Mouse (Mus musculus) midbrain, postnatal 0 days (tissue): Measurements from ENCODE around the gene Pon1. TPM values are rescaled to one million over a fixed set of nuclear protein-coding genes. Genes with fewer than 3 reads are reported as not detected.

Experiments
- ATAC-seq: fragments of 200-750 bp; cut with Nextera tagmentation; 2 replicates; pipeline ENCODE4 v1.8.0; 2017; ENCODE audit warnings: moderate number of reproducible peaks, mild to moderate bottlenecking, moderate TSS enrichment, moderate library complexity; ENCODE audit not compliant: low FRiP score
- DNase-seq: peaks from one replicate; pipeline ENCODE4 v3.0.0-alpha.2; 2015; ENCODE audit warnings: low spot score
- H3K27ac ChIP-seq: fragments of 300-500 bp; sonication (generic); 2 replicates; pipeline ENCODE4 v1.5.1; 2014; ENCODE audit warnings: low read depth, mild to moderate bottlenecking, low read length, mixed read lengths
- H3K27me3 ChIP-seq: fragments of 300-500 bp; sonication (generic); 2 replicates; pipeline ENCODE4 v1.6.1; 2014; ENCODE audit warnings: low read length, control low read depth, mixed read lengths; ENCODE audit not compliant: insufficient read depth
- H3K36me3 ChIP-seq: fragments of 300-500 bp; sonication (generic); 2 replicates; pipeline ENCODE4 v1.6.1; 2014; ENCODE audit warnings: low read length, control low read depth, mixed read lengths; ENCODE audit not compliant: insufficient read depth
- H3K4me1 ChIP-seq: fragments of 300-500 bp; sonication (generic); 2 replicates; pipeline ENCODE4 v1.6.1; 2014; ENCODE audit warnings: mild to moderate bottlenecking, control low read depth, antibody characterized with exemption, low read length, mixed read lengths; ENCODE audit not compliant: insufficient read depth
- H3K4me2 ChIP-seq: fragments of 300-500 bp; sonication (generic); 2 replicates; pipeline ENCODE4 v1.6.1; 2014; ENCODE audit warnings: low read depth, mild to moderate bottlenecking, low read length, mixed read lengths; ENCODE audit not compliant: poor library complexity, severe bottlenecking
- H3K4me3 ChIP-seq: fragments of 300-500 bp; sonication (generic); 2 replicates; pipeline ENCODE4 v1.5.1; 2014; ENCODE audit warnings: low read depth, mild to moderate bottlenecking, low read length, moderate library complexity
- H3K9ac ChIP-seq: fragments of 300-500 bp; sonication (generic); replicated peaks from 2 replicates; pipeline ENCODE4 v1.6.1; 2014; ENCODE audit warnings: mild to moderate bottlenecking, low read length, moderate library complexity, mixed read lengths; ENCODE audit not compliant: poor library complexity, severe bottlenecking
- H3K9me3 ChIP-seq: fragments of 300-500 bp; sonication (generic); 2 replicates; pipeline ENCODE4 v1.6.1; 2016; ENCODE audit warnings: low read length, control low read depth
- CTCF ChIP-seq: IDR thresholded peaks from 2 replicates; pipeline ENCODE4 v1.5.1; 2016; ENCODE audit warnings: antibody characterized with exemption, mild to moderate bottlenecking
- WGBS: fragments of 180-500 bp; shearing (Covaris S2); extraction: QIAGEN DNeasy Blood & Tissue Kit; methylation state at CpG from one replicate; pipeline ENCODE4 v1.1.7; 2014; 5-methylcytosine and 5-hydroxymethylcytosine counted together
- polyA plus RNA-seq: library from polyadenylated mRNA; unstranded; fragments of >200 nt; fragmentation: Nextera tagmentation; extraction: Ambion mirVana; gene quantifications from 2 replicates; pipeline ENCODE4 v1.2.1, GENCODE M21; 2015
- total RNA-seq: library from RNA; depleted of rRNA; stranded (reverse); fragments of >200 nt; gene quantifications from 2 replicates; pipeline ENCODE4 v1.2.3, GENCODE M21; 2014; rRNA removed

Gene Pon1
- total RNA-seq: 1.2 TPM in 1 of 2 replicates, not detected in the other
- not detected in 2 replicates for polyA plus RNA-seq

DNA sequence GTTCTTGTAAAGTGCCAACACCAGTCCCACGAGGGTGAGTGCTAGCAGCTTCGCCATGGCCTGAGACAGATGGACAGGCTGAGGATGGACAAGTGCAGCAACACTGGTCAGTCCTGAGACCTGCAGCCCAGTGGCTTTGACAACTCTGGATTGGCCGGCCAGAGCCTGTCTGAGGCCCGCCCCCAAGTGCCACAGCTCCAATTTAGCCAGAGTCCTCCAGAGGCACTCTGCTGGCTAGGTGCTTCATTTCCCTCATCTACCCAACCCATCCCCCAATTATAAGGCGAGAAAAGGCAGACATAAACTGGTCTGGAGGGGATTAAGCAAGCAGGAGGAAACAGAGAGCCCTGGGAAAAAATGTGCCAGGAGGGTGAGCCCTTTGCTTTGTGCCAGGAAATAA is at the start of gene Pon1:
Gene Pon1, minus strand, starts transcription at position 254 of the 400 bp plus-strand sequence.
- TF ChIP-seq CTCF: no peak
- 44% methylated on average over 5 of the region's 5 CpGs for WGBS
- Histone ChIP-seq H3K4me2 (no peak within 1 kb of the TSS), H3K9ac (no peak within 1 kb of the TSS), H3K9me3 (no peaks in the 10 kb centered on the region), H3K27me3 (no peaks in the 10 kb centered on the region), H3K36me3 (no peaks in the 10 kb centered on the region), H3K4me3 (no peak within 1 kb of the TSS), H3K27ac (no peak within 1 kb of the TSS), H3K4me1 (no peaks in the 10 kb centered on the region)
- ATAC-seq: no peak
- no peak for DNase-seq

DNA sequence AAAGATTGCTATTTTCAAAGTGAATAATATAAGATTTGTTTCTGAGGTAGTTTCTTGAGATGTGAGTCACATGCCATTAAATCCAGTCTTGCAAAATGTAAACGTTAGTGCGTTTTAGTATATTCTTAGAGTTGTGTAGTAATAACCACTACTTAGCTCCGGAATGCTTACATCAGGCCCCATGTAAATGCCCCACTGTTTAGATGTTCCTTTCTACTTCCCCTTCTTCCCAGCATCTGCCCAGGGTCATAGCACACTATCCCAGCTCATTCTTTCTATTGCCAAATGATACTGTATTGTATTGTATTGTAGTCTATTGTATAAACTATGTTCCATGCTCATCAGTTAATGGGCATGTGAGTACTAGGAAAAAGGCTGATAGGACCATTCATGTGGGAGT is 45.1 kb upstream of the Pon1 start:
- ATAC-seq: no peak
- H3K27me3 ChIP-seq: no peaks in the 10 kb centered on the region
- H3K36me3 ChIP-seq: no peaks in the 10 kb centered on the region
- H3K9ac ChIP-seq: no peak overlapping the region
- no peak overlapping the region for H3K4me3 ChIP-seq
- TF ChIP-seq CTCF: no peak
- WGBS: 96% methylated on average over 3 of the region's 3 CpGs
- DNase-seq: no peak
- H3K4me1 ChIP-seq: no peaks in the 10 kb centered on the region
- H3K27ac ChIP-seq: no peak overlapping the region
- no peaks in the 10 kb centered on the region for H3K9me3 ChIP-seq
- H3K4me2 ChIP-seq: no peak overlapping the region

DNA sequence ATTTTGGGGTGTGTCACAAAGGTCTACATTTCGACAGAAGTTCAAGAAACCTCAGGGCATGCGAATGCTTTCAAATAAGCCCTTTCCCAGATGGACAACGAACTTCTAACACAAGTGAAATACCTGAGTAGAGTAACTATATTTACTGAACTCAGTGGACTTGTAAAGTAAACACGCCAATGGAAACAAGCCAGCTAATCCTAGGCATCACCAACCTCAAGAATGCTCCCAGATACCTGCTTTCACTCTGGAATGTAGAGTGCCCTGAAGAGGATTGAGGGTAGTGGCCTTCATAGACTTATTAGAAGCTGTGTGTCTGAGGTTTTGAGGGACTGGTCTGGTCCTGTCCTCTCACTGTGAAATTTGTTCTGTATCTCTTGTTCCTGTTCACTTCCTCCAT is 43.8 kb upstream of the Pon1 start:
- 94% methylated on average over 4 of the region's 4 CpGs for WGBS
- Histone ChIP-seq H3K9ac (no peak overlapping the region), H3K4me3 (no peak overlapping the region), H3K27me3 (no peaks in the 10 kb centered on the region), H3K4me2 (no peak overlapping the region), H3K9me3 (no peaks in the 10 kb centered on the region), H3K27ac (no peak overlapping the region), H3K36me3 (no peaks in the 10 kb centered on the region), H3K4me1 (no peaks in the 10 kb centered on the region)
- ATAC-seq (no peak), DNase-seq (no peak)
- TF ChIP-seq CTCF: no peak

DNA sequence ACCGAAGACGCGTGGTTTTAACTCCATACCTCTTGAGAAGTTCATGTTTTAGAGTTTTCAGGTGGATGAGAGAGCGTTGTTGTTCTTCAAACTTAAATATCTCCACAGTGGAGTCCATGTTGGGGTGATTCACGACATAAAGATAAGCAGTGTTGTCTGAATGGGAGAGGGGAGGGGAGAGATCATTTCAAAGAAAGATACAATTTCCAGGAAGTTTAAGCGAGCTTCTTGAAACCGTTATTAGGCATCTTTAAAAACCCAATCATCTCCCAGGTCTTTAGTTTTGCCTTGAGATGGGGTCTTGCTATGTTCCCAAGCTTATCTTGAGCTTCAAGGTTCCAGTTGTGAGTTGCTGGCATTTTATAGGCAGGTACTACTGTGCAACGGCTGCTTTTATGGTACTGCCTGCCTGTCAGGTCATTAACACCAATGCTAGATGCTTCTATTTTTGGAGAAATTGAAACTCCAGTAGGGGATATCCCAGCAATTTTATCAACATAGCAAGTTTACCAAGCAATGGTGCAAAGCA is 43.2 kb upstream of the Pon1 start:
- no peak for TF ChIP-seq CTCF
- H3K9ac ChIP-seq: no peak overlapping the region
- no peak overlapping the region for H3K27ac ChIP-seq
- H3K4me1 ChIP-seq: no peaks in the 10 kb centered on the region
- H3K27me3 ChIP-seq: no peaks in the 10 kb centered on the region
- DNase-seq (no peak), ATAC-seq (no peak)
- H3K9me3 ChIP-seq: no peaks in the 10 kb centered on the region
- H3K4me2 ChIP-seq: no peak overlapping the region
- WGBS: 73% methylated on average over 8 of the region's 8 CpGs
- H3K4me3 ChIP-seq: no peak overlapping the region
- H3K36me3 ChIP-seq: no peaks in the 10 kb centered on the region

DNA sequence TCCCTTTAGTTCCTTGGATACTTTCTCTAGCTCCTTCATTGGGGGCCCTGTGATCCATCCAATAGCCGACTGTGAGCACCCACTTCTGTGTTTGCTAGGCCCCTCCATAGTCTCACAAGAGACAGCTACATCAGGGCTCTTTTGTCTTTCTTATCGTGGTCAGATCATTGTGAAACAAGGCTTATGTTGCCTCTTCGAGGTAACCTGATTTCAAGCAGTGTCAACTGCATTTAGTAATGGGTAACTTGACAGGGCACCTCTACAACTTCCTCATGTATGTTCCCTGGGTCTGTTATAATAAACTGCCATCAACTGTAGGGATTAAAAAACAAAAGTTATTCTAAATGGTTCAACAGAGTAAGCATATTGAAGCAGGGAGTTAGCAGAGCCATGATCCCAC is 40.8 kb upstream of the Pon1 start:
- Histone ChIP-seq H3K27me3 (no peaks in the 10 kb centered on the region), H3K4me3 (no peak overlapping the region), H3K4me2 (no peak overlapping the region), H3K36me3 (no peaks in the 10 kb centered on the region), H3K9me3 (no peaks in the 10 kb centered on the region), H3K4me1 (no peaks in the 10 kb centered on the region), H3K9ac (no peak overlapping the region), H3K27ac (no peak overlapping the region)
- 51% methylated on average over 3 of the region's 3 CpGs for WGBS
- DNase-seq (no peak), ATAC-seq (no peak)
- TF ChIP-seq CTCF: no peak

DNA sequence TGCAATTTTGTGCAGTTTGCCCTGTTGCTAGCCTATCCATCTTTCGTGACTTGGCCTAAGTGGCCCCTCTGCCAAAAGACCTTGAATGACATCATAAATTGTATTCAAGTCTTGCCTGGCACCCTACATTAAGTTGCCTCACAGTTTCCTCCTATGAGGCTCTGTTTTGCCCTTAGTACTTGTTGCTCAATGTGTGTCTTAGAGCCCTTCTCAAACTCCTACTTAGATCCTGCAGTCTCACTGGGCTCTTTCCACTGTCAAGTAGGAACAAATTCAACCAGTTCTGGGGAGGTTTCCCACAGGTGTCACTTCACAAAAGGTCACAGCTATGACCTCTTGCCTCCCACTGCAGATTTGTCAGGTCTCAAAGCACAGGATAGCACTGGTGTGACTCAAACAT is 40.1 kb upstream of the Pon1 start:
- no peak for TF ChIP-seq CTCF
- Histone ChIP-seq H3K27me3 (no peaks in the 10 kb centered on the region), H3K9me3 (no peaks in the 10 kb centered on the region), H3K27ac (no peak overlapping the region), H3K4me1 (no peaks in the 10 kb centered on the region), H3K9ac (no peak overlapping the region), H3K4me3 (no peak overlapping the region), H3K4me2 (no peak overlapping the region), H3K36me3 (no peaks in the 10 kb centered on the region)
- DNase-seq (no peak), ATAC-seq (no peak)
- 97% methylated on average over 1 of the region's 1 CpGs for WGBS
